Mouse (Mus musculus) naive thymus-derived CD4-positive, alpha-beta T cell, adult 2 months (primary cell): Measurements from ENCODE around the gene Rnf220.

Source experiments
- DNase-seq: peaks from one replicate; pipeline ENCODE4 v3.0.0-alpha.2; 2011; ENCODE audit warnings: low read depth

Rnf220 gene

GRCm38 (mm10) chr4:117379803-117380557, 116.9 kb downstream of the Rnf220 start:
- DNase-seq: no peak

DNA sequence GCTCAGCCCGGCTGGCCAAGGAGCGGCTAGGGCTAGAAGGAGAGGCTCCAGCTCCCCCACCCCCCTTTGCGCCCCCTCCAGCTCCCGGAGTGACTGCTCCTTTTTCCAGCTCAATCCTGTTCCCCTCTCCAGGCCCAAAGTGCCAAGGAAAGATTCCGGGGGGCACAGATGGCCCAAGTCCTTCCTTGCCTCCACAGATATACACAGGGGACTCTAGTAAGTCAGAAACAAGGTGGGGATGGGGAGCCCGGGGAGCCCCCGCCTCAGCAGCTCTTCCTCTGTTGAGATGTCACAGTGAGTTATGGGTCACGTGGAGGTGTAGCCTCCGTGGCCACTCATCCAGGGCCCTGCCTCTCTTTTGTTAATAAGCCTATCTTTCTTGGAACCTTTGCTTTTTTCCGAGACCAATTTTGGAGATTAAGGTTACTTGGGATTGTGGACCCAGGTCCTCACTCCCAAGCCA, 122.7 kb downstream of the Rnf220 start:
- DNase-seq: no peak

GRCm38 (mm10) chr4:117373324-117374077, 123.4 kb downstream of the Rnf220 start:
- no peak for DNase-seq

DNA sequence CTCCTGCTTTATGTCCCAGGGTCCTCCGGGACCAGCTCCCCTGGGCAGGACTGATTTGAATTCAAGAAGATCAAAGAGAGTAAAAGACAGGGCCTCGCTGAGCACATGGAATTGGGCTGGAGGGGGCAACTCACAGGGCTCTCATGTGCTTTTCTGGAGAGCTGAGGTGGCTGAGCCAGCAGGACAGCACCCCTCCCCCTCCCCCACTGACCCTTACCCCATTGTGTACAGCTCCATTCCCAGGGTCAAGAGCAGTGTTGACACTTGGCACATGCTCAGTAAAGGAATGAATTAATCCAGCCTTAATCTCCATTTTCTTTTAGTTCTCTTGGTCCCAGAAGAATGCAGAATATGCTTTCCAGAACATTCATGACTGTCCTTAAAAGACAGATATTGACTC, 125.0 kb downstream of the Rnf220 start:
- no peak for DNase-seq

DNA sequence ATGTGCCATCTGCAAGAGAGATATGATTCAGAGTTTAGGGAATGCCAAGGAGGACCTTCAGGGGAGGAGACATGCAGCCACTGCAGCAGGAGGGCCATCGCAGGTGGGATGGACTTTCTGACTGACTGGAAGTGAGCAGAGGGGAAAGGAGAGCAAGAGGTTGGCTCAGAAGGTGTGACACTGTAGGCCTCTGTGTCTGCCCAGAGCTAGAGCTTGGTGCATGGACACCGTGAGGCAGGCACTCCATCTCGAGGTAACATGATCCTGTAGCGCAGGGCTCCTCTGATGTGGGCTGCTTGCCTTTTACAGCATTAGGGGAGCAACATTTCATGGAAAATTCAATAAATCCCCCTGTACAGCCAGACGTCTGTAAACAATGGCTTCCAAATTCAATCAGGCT, 126.5 kb downstream of the Rnf220 start:
- DNase-seq: no peak

GRCm38 (mm10) chr4:117369571-117369970, 127.3 kb downstream of the Rnf220 start:
- DNase-seq: no peak

- no peak for DNase-seq
Measured at GRCm38 (mm10) chr4:117367365-117367764, 129.5 kb downstream of the Rnf220 start.

DNA sequence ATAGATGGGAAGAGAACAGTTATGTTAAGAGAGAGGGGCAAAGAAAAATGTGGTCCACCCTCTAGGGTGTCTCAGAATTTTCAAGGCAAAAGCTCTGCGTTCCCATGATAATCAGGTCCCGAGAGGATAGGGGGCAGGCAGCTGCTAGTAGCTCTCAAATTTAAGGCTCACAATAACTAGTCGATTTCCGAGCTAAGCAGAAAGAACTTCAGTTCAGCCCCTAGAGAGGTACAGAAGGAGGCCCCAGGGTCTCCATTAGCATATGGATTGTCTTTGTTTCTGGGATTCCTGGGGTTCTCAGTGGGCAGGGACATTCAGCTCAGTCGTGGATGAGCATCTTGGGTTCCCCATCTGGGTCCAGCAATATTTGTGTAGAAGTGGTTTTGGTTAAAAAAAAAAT, 134.8 kb downstream of the Rnf220 start:
- no peak for DNase-seq

- DNase-seq: no peak
Measured at GRCm38 (mm10) chr4:117361558-117361873, 135.3 kb downstream of the Rnf220 start.

GRCm38 (mm10) chr4:117360713-117361557, 135.9 kb downstream of the Rnf220 start:
- no peak for DNase-seq

GRCm38 (mm10) chr4:117359803-117360382, 137.0 kb downstream of the Rnf220 start:
- DNase-seq: no peak

- no peak for DNase-seq
Measured at GRCm38 (mm10) chr4:117357917-117358316, 138.9 kb downstream of the Rnf220 start.

GRCm38 (mm10) chr4:117357104-117357503, 139.7 kb downstream of the Rnf220 start:
- no peak for DNase-seq

- no peak for DNase-seq
Measured at GRCm38 (mm10) chr4:117356223-117356622, 140.6 kb downstream of the Rnf220 start.

- no peak for DNase-seq
Measured at GRCm38 (mm10) chr4:117354651-117355050, 142.2 kb downstream of the Rnf220 start.

DNA sequence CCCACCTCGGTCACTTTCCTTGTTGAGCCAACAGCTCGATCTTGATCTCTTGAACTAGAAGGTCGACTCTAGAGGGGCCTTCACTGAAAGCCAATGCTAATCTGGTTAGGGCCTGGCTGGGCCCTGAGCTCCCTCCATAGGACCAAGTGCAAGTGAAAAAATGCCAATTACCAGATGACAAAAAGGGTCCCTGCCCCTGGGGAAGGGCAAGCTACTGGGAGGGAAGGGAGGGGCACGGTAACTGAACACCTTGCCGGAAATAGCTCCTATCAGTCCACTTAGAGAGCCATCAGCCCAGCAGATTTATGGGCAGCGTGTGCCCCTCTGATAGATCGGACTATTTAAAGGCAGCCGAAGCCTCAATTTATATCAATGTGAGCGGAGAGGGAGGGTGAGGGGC, 143.9 kb downstream of the Rnf220 start:
- DNase-seq: no peak

GRCm38 (mm10) chr4:117352071-117352470, 144.8 kb downstream of the Rnf220 start:
- no peak for DNase-seq

- DNase-seq: no peak
Measured at GRCm38 (mm10) chr4:117350139-117350693, 146.6 kb downstream of the Rnf220 start.

- no peak for DNase-seq
Measured at GRCm38 (mm10) chr4:117349327-117349726, 147.5 kb downstream of the Rnf220 start.

- DNase-seq: peak; percentile 57
Measured at GRCm38 (mm10) chr4:117346025-117346424, 150.8 kb downstream of the Rnf220 start.

- DNase-seq: no peak
Measured at GRCm38 (mm10) chr4:117343385-117343784, 153.5 kb downstream of the Rnf220 start.

DNA sequence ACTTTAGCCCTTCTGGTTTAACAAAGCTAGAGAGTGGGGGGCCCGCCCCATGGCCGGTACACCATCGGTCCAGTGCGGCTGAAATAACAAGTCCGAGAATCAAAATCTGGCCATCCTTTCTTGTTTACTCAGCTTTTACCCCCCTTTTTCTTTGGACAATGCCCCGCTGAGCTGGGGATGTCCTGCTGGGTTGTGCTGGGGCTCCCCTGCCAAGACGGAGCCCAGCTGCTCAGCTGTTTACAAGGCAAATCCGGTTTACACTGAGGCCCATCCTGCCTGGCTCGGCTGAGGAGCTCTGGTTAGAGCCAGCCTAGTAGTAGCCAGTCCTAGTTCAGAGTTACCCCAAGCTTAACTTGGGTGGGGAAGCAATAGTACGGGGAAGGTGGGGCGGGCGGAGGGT, 154.1 kb downstream of the Rnf220 start:
- no peak for DNase-seq
